Mouse (Mus musculus): ENCODE measurements at regions not wholly inside any gene's neighbourhood (a gene's known extent, or its start where the extent isn't known, plus 50 kb on each side); places are given as distances from the start of the nearest gene placed in this dataset.

DNA sequence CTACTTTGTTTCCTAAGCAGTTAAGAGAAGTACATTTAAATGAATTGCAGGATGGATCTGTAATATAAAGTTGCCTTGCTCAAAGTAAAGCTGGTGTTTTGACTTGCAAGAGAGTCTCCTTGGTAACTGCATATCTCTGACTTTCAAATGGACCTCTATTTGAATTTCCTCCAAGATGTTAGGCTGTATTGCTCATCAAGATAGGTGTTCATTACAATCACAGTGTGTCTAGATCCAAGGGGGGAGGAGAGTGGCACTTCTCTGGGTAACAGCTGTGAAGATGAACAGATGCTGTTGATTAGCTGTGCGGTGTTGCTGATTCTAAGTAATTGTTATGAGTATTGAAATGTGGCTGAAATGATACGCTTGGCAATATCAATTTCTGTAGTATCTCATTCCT lies 787.2 kb downstream of the Pom121l12 start:
- DNase-seq (ENCODE audit: low spot score in 2 of 2): peak; percentile 5 to 8

DNA sequence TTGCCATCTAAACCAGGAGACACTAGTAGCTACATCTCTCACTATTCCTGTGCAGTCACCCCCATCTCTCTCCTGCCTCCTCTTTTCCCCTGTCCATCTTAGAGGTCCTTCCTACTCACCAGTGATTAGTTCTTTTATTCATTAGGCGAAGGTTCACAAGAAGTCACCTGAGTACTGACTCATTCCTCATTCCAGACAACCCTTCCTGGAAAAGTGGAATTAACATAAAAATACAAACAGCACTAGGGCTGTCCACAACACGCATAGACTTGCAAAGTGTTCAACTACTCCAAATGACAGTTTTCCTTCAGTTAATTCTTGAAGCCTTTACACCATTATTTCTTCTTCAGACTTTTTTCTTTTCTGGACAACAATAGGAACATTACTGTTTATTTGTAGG lies 821.7 kb upstream of the Vstm2a start:
- DNase-seq (ENCODE audit: low spot score in 2 of 2): no peak

Measured in layer of hippocampus, adult 8-10 months (tissue).